Mouse (Mus musculus) CH12.LX (cell line): ENCODE measurements around the gene Kcnj9. TPM values are rescaled to one million over a fixed set of nuclear protein-coding genes. Genes with fewer than 3 reads are reported as not detected.

Experiments
- DNase-seq: peaks from one replicate; pipeline ENCODE4 v3.0.0-alpha.2; 2013; ENCODE audit errors: extremely low read depth
- H3K27ac ChIP-seq: 2 replicates; pipeline ENCODE4 v1.5.1; 2012; ENCODE audit warnings: low read depth, mild to moderate bottlenecking, control low read depth, moderate library complexity; ENCODE audit not compliant: insufficient read depth
- H3K27me3 ChIP-seq: replicated peaks from 2 replicates; pipeline ENCODE3; 2012; ENCODE audit warnings: inconsistent platforms
- H3K36me3 ChIP-seq, 2 experiments: replicated peaks in 1 of 2; 2 replicates each; pipeline versions ENCODE3 to v1.6.1; 2012; ENCODE audit warnings: inconsistent platforms in 1 of 2, low read length in 1 of 2, mild to moderate bottlenecking in 1 of 2, mixed read lengths in 1 of 2, moderate library complexity in 1 of 2; ENCODE audit not compliant: control insufficient read depth in 1 of 2, insufficient read depth in 1 of 2
- H3K4me1 ChIP-seq, 2 experiments: 2 replicates each; pipeline ENCODE4 v1.6.1; 2012; ENCODE audit warnings: inconsistent platforms in 1 of 2, moderate library complexity in 1 of 2; ENCODE audit not compliant: insufficient read depth in 2 of 2, control insufficient read depth in 1 of 2
- H3K4me2 ChIP-seq: 2 replicates; pipeline ENCODE4 v1.6.1; 2012; ENCODE audit warnings: low read depth, mild to moderate bottlenecking, control low read depth; ENCODE audit not compliant: poor library complexity, insufficient read depth, severe bottlenecking
- H3K4me3 ChIP-seq, 3 experiments: fragments of 150-350 bp in 1 of 3; sonication (generic) in 1 of 3; replicated peaks in 1 of 3; 2 replicates each; pipeline versions ENCODE3 to v1.5.1; 2011 to 2012; ENCODE audit warnings: low read depth in 2 of 3, low read length in 2 of 3, mild to moderate bottlenecking in 2 of 3, moderate library complexity in 2 of 3, control low read depth in 1 of 3, improper control_type of control experiment in 1 of 3, inconsistent platforms in 1 of 3, mixed read lengths in 1 of 3; ENCODE audit not compliant: poor library complexity in 1 of 3
- H3K79me2 ChIP-seq: replicated peaks from 2 replicates; pipeline ENCODE4 v1.6.1; 2012; ENCODE audit warnings: mild to moderate bottlenecking, moderate library complexity; ENCODE audit not compliant: control insufficient read depth, poor library complexity, insufficient read depth, severe bottlenecking; ENCODE audit errors: extremely low read depth
- H3K9ac ChIP-seq: 2 replicates; pipeline ENCODE4 v1.6.1; 2012; ENCODE audit warnings: low read depth, mild to moderate bottlenecking, control low read depth, moderate library complexity; ENCODE audit not compliant: insufficient read depth
- H3K9me3 ChIP-seq: replicated peaks from 2 replicates; pipeline ENCODE3; 2012; ENCODE audit warnings: low read length, inconsistent platforms, mixed read lengths
- BHLHE40 ChIP-seq: IDR thresholded peaks from 2 replicates; pipeline ENCODE4 v1.6.1; 2011; ENCODE audit warnings: mild to moderate bottlenecking, low read depth, low read length, improper control_type of control experiment
- CHD1 ChIP-seq: IDR thresholded peaks from 2 replicates; pipeline ENCODE4 v1.6.1; 2012; ENCODE audit warnings: low read depth, low read length, improper control_type of control experiment, inconsistent platforms
- CTCF ChIP-seq, 2 experiments: IDR thresholded peaks in 1 of 2; conservative IDR thresholded peaks in 1 of 2; 2 replicates each; pipeline ENCODE4 v1.5.1; 2011 to 2012; ENCODE audit warnings: low read depth in 2 of 2, low read length in 2 of 2, improper control_type of control experiment in 1 of 2, inconsistent platforms in 1 of 2, mild to moderate bottlenecking in 1 of 2, moderate library complexity in 1 of 2
- E2F4 ChIP-seq: IDR thresholded peaks from 2 replicates; pipeline ENCODE4 v1.6.1; 2011; ENCODE audit warnings: low read depth, low read length, improper control_type of control experiment; ENCODE audit not compliant: insufficient replicate concordance
- ETS1 ChIP-seq: conservative IDR thresholded peaks from 2 replicates; pipeline ENCODE4 v1.6.1; 2012; ENCODE audit warnings: low read depth, mild to moderate bottlenecking, inconsistent platforms, low read length, improper control_type of control experiment, moderate library complexity
- HCFC1 ChIP-seq: IDR thresholded peaks from 2 replicates; pipeline ENCODE4 v1.6.1; 2012; ENCODE audit warnings: low read depth, mild to moderate bottlenecking, inconsistent platforms, low read length, improper control_type of control experiment
- IRF4 ChIP-seq: IDR thresholded peaks from 2 replicates; pipeline ENCODE4 v1.6.1; 2014; ENCODE audit warnings: low read depth, mild to moderate bottlenecking, inconsistent platforms, low read length, improper control_type of control experiment
- MAFK ChIP-seq: IDR thresholded peaks from 2 replicates; pipeline ENCODE4 v1.6.1; 2011; ENCODE audit warnings: low read length, improper control_type of control experiment; ENCODE audit not compliant: insufficient replicate concordance
- MEF2A ChIP-seq: IDR thresholded peaks from 2 replicates; pipeline ENCODE4 v1.6.1; 2014; ENCODE audit warnings: low read depth, mild to moderate bottlenecking, inconsistent platforms, low read length, improper control_type of control experiment, borderline replicate concordance
- MYC ChIP-seq: IDR thresholded peaks from 2 replicates; pipeline ENCODE4 v1.6.1; 2011; ENCODE audit warnings: low read depth, mild to moderate bottlenecking, improper control_type of control experiment, low read length
- NELFE ChIP-seq: IDR thresholded peaks from 2 replicates; pipeline ENCODE4 v1.6.1; 2011; ENCODE audit warnings: low read depth, low read length, improper control_type of control experiment
- NRF1 ChIP-seq: IDR thresholded peaks from 2 replicates; pipeline ENCODE4 v1.6.1; 2014; ENCODE audit warnings: low read depth, mild to moderate bottlenecking, inconsistent platforms, low read length, improper control_type of control experiment, moderate library complexity
- POLR2AphosphoS2 ChIP-seq: IDR thresholded peaks from 2 replicates; pipeline ENCODE4 v1.6.1; 2011; ENCODE audit warnings: low read depth, low read length, improper control_type of control experiment
- RAD21 ChIP-seq: IDR thresholded peaks from 2 replicates; pipeline ENCODE4 v1.6.1; 2011; ENCODE audit warnings: low read depth, mild to moderate bottlenecking, low read length, improper control_type of control experiment, moderate library complexity
- SIN3A ChIP-seq: IDR thresholded peaks from 2 replicates; pipeline ENCODE4 v1.6.1; 2012; ENCODE audit warnings: low read length, improper control_type of control experiment, inconsistent platforms
- SMC3 ChIP-seq: IDR thresholded peaks from 2 replicates; pipeline ENCODE4 v1.6.1; 2011; ENCODE audit warnings: low read depth, low read length, improper control_type of control experiment
- TBP ChIP-seq: conservative IDR thresholded peaks from 2 replicates; pipeline ENCODE4 v1.6.1; 2011; ENCODE audit warnings: low read depth, low read length, improper control_type of control experiment
- TCF12 ChIP-seq: IDR thresholded peaks from 2 replicates; pipeline ENCODE4 v1.6.1; 2014; ENCODE audit warnings: low read depth, mild to moderate bottlenecking, inconsistent platforms, low read length, improper control_type of control experiment
- UBTF ChIP-seq: IDR thresholded peaks from 2 replicates; pipeline ENCODE4 v1.6.1; 2012; ENCODE audit warnings: low read depth, mild to moderate bottlenecking, inconsistent platforms, low read length, improper control_type of control experiment, moderate library complexity
- USF1 ChIP-seq: IDR thresholded peaks from 2 replicates; pipeline ENCODE4 v1.6.1; 2014; ENCODE audit warnings: low read depth, mild to moderate bottlenecking, inconsistent platforms, low read length, improper control_type of control experiment
- ZC3H11A ChIP-seq: IDR thresholded peaks from 2 replicates; pipeline ENCODE4 v1.6.1; 2012; ENCODE audit warnings: low read depth, mild to moderate bottlenecking, inconsistent platforms, low read length, improper control_type of control experiment
- ZKSCAN1 ChIP-seq: IDR thresholded peaks from 2 replicates; pipeline ENCODE4 v1.6.1; 2012; ENCODE audit warnings: low read depth, inconsistent platforms, low read length, improper control_type of control experiment, borderline replicate concordance
- ZMIZ1 ChIP-seq: IDR thresholded peaks from 2 replicates; pipeline ENCODE4 v1.6.1; 2012; ENCODE audit warnings: low read depth, mild to moderate bottlenecking, inconsistent platforms, low read length, improper control_type of control experiment
- ZNF384 ChIP-seq: IDR thresholded peaks from 2 replicates; pipeline ENCODE4 v1.6.1; 2012; ENCODE audit warnings: low read depth, low read length, improper control_type of control experiment, inconsistent platforms
- dilution Hi-C: fragments of 300-500 bp; cut with MboI; formaldehyde crosslinking; loops from 2 replicates; pipeline ENCODE4 v1.14.3; 2020; ENCODE audit warnings: low sequenced_read_pairs; ENCODE audit not compliant: extremely low pct_unique_long_range_greater_than_20kb, extremely low pct_ligation_motif_present
- in situ Hi-C: fragments of 300-500 bp; cut with MboI; formaldehyde crosslinking; loops from 3 replicates; pipeline ENCODE4 v1.14.3; 2019; ENCODE audit warnings: low sequenced_read_pairs, low pct_ligation_motif_present, low pct_unique_long_range_greater_than_20kb, mixed read lengths
- polyA plus RNA-seq: library from polyadenylated mRNA; unstranded; fragments of >175 nt; gene quantifications from 2 replicates; pipeline ENCODE4 v1.2.1, GENCODE M21; 2012; ENCODE audit warnings: low read depth; ENCODE audit not compliant: insufficient read length
- total RNA-seq, 2 experiments: library from RNA; depleted of rRNA; stranded (reverse); fragments of 300-350 nt in 1 of 2; fragments of >200 nt in 1 of 2; gene quantifications; 2 replicates each; pipeline ENCODE4 v1.2.3; 2012 to 2014

Kcnj9 gene
- total and polyA plus RNA-seq, 3 experiments: 0.04 to 0.10 TPM; not detected in 1

- H3K27ac ChIP-seq: no peak overlapping the region
- no peaks in the 10 kb centered on the region for H3K79me2 ChIP-seq
- no peak overlapping the region for H3K9ac ChIP-seq
- peaks cover 18% of the 10 kb centered on the region for H3K27me3 ChIP-seq
- no peak overlapping the region for H3K4me3 ChIP-seq
- peaks cover 17 to 28% of the 10 kb centered on the region in 2 experiments for H3K4me1 ChIP-seq
- no peak for TF ChIP-seq MEF2A
- no peak for TF ChIP-seq ZNF384
- no peak for TF ChIP-seq ETS1
- TF ChIP-seq TCF12: no peak
- no peak for TF ChIP-seq NELFE
- no peak for TF ChIP-seq RAD21
- TF ChIP-seq MAFK: no peak
- TF ChIP-seq CHD1: no peak
- no peak for TF ChIP-seq BHLHE40
- no peak for TF ChIP-seq USF1
- TF ChIP-seq MYC: no peak
- TF ChIP-seq IRF4: no peak
- TF ChIP-seq UBTF: no peak
- no peak for TF ChIP-seq SMC3
- TF ChIP-seq SIN3A: no peak
- no peak for TF ChIP-seq CTCF (conservative IDR thresholded peaks at IDR 0.05 in 1 of 2, IDR thresholded peaks at IDR 0.05 in 1 of 2; ENCODE audit: low read depth in 2 of 2, low read length in 2 of 2)
- TF ChIP-seq POLR2AphosphoS2: no peak
- dilution Hi-C loops: no loop called here
- H3K9me3 ChIP-seq: no peaks in the 10 kb centered on the region
- no peak for DNase-seq
- H3K4me2 ChIP-seq: no peak overlapping the region
- in situ Hi-C loops: loop anchor here (25.0 kb wide), 2 partner anchors 266 to 491 kb away; partner anchors contain the start of gene Vangl2
- H3K36me3 ChIP-seq: no peaks in the 10 kb centered on the region
Observed at GRCm38 (mm10) chr1:172302851-172303250, 26.3 kb downstream of the Kcnj9 start.

DNA sequence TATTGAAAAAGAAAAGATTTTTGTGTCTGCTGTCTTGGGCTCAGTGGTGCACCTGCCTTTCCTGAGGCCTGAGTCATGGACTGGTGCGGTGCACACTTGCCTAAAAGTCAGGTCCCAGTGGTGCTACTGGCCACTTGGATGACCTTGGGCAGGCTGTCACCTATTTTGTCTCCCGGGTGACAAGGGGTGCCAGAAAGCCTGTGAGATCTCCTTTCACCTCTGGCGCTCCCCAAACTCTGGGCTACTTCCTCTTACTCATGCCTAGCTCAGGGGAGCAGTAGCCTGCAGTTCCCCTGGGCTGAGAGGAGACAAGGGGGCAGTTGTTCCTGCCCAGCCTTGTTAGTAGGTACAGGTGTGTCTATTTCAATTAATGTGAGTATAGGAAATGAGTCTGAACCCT is 26.8 kb downstream of the Kcnj9 start:
- peaks cover 13 to 24% of the 10 kb centered on the region in 2 experiments for H3K4me1 ChIP-seq
- no peak for TF ChIP-seq HCFC1
- no peak for TF ChIP-seq TBP
- TF ChIP-seq RAD21: no peak
- TF ChIP-seq MEF2A: no peak
- TF ChIP-seq ZMIZ1: no peak
- TF ChIP-seq NRF1: no peak
- TF ChIP-seq USF1: no peak
- TF ChIP-seq E2F4: no peak
- no peak for TF ChIP-seq ZC3H11A
- TF ChIP-seq SIN3A: no peak
- no peak for TF ChIP-seq ZKSCAN1
- TF ChIP-seq, all 38 proteins: peak for 0
- Histone ChIP-seq H3K79me2 (no peaks in the 10 kb centered on the region), H3K27ac (no peak overlapping the region), H3K4me2 (no peak overlapping the region), H3K9ac (no peak overlapping the region), H3K9me3 (no peaks in the 10 kb centered on the region), H3K27me3 (peaks cover 23% of the 10 kb centered on the region), H3K4me3 (no peak overlapping the region), H3K36me3 (no peaks in the 10 kb centered on the region)
- DNase-seq: no peak
- in situ Hi-C loops (loop anchor here (25.0 kb wide), 2 partner anchors 265 to 490 kb away; partner anchors contain the start of gene Vangl2), dilution Hi-C loops (no loop called here)
